Mouse (Mus musculus): ENCODE measurements around the gene Alox5.

DNA sequence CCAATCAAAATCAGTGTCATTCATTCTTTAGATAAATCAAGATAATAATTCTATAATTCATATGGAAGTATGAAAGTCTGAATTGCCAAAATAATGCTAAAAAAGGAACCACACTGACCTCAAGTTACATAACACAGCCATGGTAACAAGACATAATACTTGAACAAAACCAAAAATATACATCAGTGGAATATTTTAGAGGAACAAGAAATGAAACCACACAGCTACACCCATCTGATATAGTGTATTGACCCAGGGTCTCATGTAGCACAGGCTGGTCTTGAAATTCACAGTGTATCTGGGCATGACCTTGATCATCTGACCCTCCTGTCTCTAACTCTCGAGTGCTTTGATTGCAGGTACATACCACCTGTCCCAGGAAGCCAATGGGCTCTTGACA lies 25.9 kb upstream of the Alox5 start:
- no peak for TF ChIP-seq CTCF (IDR thresholded peaks at IDR 0.05; ENCODE audit: low read depth)
- no peak for TF ChIP-seq EP300 (IDR thresholded peaks at IDR 0.05; ENCODE audit: low read depth)
